Mouse (Mus musculus) heart, embryonic 10.5 days (tissue): ENCODE data around the gene Psmc6. TPM values are rescaled to one million over a fixed set of nuclear protein-coding genes. Genes with fewer than 3 reads are reported as not detected.
A peak's percentile ranks its signal among the peaks of the same experiment; 100 is the strongest.

Experiments
- DNase-seq: peaks from one replicate; pipeline ENCODE4 v3.0.0-alpha.2; 2017; ENCODE audit warnings: low spot score
- H3K27ac ChIP-seq: fragments of 300-500 bp; sonication (generic); 2 replicates; pipeline ENCODE4 v1.5.1; 2016; ENCODE audit warnings: mild to moderate bottlenecking
- H3K27me3 ChIP-seq: fragments of 300-500 bp; sonication (generic); 2 replicates; pipeline ENCODE4 v1.6.1; 2016; ENCODE audit warnings: mild to moderate bottlenecking; ENCODE audit not compliant: poor library complexity, insufficient read depth, severe bottlenecking
- H3K36me3 ChIP-seq: fragments of 300-500 bp; sonication (generic); 2 replicates; pipeline ENCODE4 v1.6.1; 2016; ENCODE audit warnings: mild to moderate bottlenecking, moderate library complexity
- H3K4me1 ChIP-seq: fragments of 300-500 bp; sonication (generic); 2 replicates; pipeline ENCODE4 v1.6.1; 2016; ENCODE audit warnings: mild to moderate bottlenecking
- H3K4me3 ChIP-seq: fragments of 300-500 bp; sonication (generic); 2 replicates; pipeline ENCODE4 v1.5.1; 2016; ENCODE audit warnings: mild to moderate bottlenecking, moderate library complexity
- H3K9me3 ChIP-seq: fragments of 300-500 bp; sonication (generic); 2 replicates; pipeline ENCODE4 v1.6.1; 2016; ENCODE audit warnings: mild to moderate bottlenecking, moderate library complexity
- WGBS: fragments of 180-500 bp; shearing (Covaris S2); methylation state at CpG from one replicate; pipeline ENCODE4 v1.1.7; 2016; 5-methylcytosine and 5-hydroxymethylcytosine counted together
- polyA plus RNA-seq: library from polyadenylated mRNA; unstranded; fragments of >200 nt; fragmentation: Nextera tagmentation; extraction: Ambion mirVana; gene quantifications from 2 replicates; pipeline ENCODE4 v1.2.1, GENCODE M21; 2016

Gene Psmc6
- 146 and 161 TPM in 2 replicates for polyA plus RNA-seq

DNA sequence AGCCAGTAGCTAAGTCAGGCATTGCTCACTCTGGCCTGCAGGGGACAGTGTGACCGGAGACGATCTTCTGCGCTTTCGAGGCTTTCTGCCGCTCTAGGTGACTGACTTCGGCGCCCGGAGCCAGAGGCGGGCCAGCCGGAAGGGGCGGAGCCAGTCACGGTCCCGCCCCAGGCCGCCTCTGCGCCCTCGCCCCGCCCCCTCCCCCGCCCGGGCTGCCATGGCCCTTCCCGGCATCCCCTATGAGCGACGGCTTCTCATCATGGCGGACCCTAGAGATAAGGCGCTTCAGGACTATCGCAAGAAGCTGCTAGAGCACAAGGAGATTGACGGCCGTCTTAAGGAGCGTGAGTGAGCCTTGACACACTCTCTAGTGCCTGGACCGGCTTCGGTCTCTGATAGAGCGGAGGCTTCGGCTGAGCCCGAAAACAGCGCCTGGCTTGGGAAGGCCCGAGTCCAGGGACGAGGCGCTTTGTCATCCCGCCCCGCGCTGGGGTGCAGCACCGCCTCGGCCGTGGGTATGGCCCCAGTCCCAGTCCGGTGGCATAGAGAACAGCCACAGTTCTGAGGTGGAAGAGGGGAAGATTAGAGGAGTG, at the start of gene Psmc6:
Gene Psmc6 (plus strand): TSS at position 200 of the 593 bp plus-strand sequence.
- H3K4me3 ChIP-seq, result peak within 1 kb of the TSS; percentile 97
- peaks cover 34% of the 10 kb centered on the region for H3K36me3 ChIP-seq
- H3K4me1 ChIP-seq, result no peaks in the 10 kb centered on the region
- peak; percentile 97 for DNase-seq
- H3K27ac ChIP-seq, result peak within 1 kb of the TSS; percentile 98
- H3K9me3 ChIP-seq, result no peaks in the 10 kb centered on the region
- 0% methylated on average over 44 of the region's 44 CpGs for WGBS
- no peaks in the 10 kb centered on the region for H3K27me3 ChIP-seq

DNA sequence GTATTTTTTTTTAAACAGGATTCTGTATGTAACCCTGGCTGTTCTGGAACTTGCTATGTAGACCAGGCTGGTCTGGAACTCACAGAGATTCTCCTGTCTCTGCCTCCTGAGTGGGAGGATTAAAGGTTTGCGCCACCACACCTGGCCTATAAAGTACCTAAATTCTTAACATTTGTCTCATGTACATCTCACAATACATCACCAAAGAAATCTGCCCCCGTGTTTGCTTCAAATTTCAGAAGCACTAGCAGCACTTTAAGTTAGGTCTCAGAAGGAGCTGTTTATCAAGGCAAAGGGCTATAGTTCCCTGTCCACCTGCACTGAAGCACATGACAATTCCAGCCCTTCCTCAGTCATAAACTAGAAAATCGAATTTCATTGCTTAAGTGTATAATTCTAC, 47.5 kb upstream of the Psmc6 start:
- no peak overlapping the region for H3K4me3 ChIP-seq
- 84% methylated on average over 3 of the region's 3 CpGs for WGBS
- no peaks in the 10 kb centered on the region for H3K4me1 ChIP-seq
- no peaks in the 10 kb centered on the region for H3K9me3 ChIP-seq
- H3K36me3 ChIP-seq, result peaks cover 5% of the 10 kb centered on the region; the same call in 1 of the 2 replicates
- H3K27me3 ChIP-seq, result no peaks in the 10 kb centered on the region
- no peak overlapping the region for H3K27ac ChIP-seq
- DNase-seq, result no peak

DNA sequence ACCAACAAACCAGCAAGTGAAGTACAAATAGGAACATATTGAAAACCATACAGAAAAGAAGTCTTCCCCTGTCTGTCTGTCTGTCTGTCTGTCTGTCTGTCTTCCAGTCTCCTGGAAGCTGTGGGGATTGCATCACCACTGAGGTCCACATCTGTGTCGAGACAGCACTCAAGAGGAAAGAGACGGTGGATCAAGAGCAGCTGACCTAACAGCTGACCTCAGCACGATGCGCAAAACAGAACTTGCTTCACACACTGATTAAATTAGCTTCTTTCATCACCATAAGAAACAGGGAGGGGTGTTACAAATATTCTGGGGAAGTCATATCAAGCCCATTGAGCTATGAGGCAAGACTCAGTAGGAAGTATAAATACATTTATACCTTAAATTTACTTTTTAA, 38.0 kb upstream of the Psmc6 start:
- peaks cover 41% of the 10 kb centered on the region for H3K36me3 ChIP-seq
- H3K4me3 ChIP-seq, result no peak overlapping the region
- DNase-seq, result no peak
- H3K27me3 ChIP-seq, result no peaks in the 10 kb centered on the region
- WGBS, result 82% methylated on average over 4 of the region's 4 CpGs
- no peaks in the 10 kb centered on the region for H3K9me3 ChIP-seq
- no peaks in the 10 kb centered on the region for H3K4me1 ChIP-seq
- no peak overlapping the region for H3K27ac ChIP-seq

DNA sequence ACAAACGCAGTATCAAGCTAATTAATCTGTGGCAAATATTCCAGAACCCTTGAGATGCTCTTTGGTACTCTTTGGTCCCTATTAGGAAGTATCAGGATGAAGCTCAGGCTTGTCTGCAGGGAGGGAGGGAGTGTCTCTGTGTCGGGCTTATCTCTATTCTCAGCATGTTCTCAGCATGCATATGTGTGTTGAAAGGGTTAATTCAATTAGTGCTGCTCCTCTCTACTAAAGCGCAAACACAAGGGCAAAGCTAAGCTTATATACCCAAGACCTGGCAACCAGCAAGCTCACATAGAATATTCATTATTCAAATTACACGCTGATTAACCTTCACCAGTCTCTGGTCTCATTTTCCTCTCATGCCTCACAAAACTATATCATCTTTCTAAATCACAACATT, 25.6 kb upstream of the Psmc6 start:
- Histone ChIP-seq H3K4me3 (no peak overlapping the region), H3K36me3 (peaks cover 50% of the 10 kb centered on the region), H3K27me3 (no peaks in the 10 kb centered on the region), H3K27ac (no peak overlapping the region), H3K4me1 (no peaks in the 10 kb centered on the region), H3K9me3 (no peaks in the 10 kb centered on the region)
- WGBS, result 49% methylated on average over 4 of the region's 4 CpGs
- no peak for DNase-seq

DNA sequence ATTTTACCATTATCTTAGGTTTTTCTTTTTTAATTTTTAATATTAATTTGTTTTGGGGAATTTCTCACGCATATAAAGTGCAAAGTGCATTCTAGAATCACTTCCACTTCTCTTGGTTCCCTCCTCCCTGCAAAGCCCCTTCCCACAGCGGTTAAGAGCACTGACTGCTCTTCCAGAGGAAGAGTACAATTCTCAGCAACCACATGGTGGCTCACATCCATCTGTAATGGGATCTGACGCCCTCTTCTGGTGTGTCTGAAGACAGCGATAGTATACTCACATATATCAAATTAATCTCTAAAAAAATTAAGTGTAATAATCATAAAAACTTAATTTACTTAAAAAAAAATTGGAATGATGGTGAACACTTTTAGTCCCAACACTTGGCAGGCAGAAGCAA, 25.2 kb upstream of the Psmc6 start:
- H3K27me3 ChIP-seq, result no peaks in the 10 kb centered on the region
- peaks cover 45% of the 10 kb centered on the region for H3K36me3 ChIP-seq
- no peaks in the 10 kb centered on the region for H3K9me3 ChIP-seq
- 71% methylated on average over 4 of the region's 4 CpGs for WGBS
- H3K27ac ChIP-seq, result no peak overlapping the region
- 0 out of 2 replicates have a peak, but pooled peaks cover under 1% of the 10 kb centered on the region for H3K4me1 ChIP-seq
- no peak for DNase-seq
- H3K4me3 ChIP-seq, result no peak overlapping the region

DNA sequence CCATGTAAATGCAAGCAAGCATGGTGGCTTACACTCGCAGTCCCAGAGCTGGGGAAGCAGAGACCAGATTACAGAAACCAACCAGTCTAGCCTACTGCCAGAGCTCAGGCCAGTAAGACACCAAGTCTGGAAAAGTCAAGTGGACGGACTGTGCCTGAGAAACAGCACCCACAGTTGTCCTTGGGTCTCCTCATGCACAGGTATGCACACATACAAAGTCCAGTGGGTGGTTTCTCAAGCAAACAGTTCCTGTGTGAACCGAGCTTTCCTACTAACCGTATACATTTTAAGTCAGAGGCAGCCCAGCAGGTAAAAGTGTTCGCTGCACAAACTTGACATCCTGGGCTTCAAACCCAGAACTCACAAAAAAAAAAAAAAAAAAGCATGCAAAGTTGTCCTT, 23.7 kb upstream of the Psmc6 start:
- Histone ChIP-seq H3K4me3 (no peak overlapping the region), H3K27ac (no peak overlapping the region), H3K36me3 (peaks cover 34% of the 10 kb centered on the region), H3K9me3 (no peaks in the 10 kb centered on the region), H3K4me1 (peaks cover 7% of the 10 kb centered on the region; the same call in 1 of the 2 replicates), H3K27me3 (no peaks in the 10 kb centered on the region)
- DNase-seq, result no peak
- WGBS, result 93% methylated on average over 5 of the region's 5 CpGs

DNA sequence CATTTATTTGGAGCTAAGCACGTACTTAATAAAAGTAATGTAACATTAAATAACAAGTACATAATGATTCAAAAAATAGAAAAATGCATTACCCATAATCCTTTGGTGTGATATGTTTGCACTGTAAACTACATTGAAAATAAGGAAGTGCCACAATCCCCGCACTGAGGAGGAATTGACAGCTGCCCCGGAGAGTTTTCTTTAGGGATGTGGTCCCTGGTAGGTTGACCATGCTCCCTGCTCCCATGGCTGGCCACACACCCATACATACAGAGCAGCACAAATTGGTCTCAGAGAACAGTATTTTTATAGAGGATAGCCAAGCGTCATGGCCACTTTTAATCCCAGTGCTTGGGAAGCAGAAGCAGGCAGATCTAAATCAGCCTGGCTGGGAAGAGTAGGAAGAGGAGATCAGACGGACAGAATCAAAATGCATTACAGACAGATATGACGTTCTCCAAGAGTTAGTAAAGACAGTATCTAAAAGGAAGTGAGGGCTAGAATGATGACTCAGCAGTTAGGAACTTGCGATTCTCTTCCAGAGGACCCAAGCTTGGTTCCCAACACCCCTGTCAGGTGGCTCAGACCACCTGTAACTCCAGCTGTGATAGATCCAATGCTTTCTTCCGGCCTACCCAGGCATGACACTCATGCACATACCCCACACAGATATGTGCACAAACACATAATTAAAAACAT, 21.8 kb upstream of the Psmc6 start:
- H3K9me3 ChIP-seq, result no peaks in the 10 kb centered on the region
- WGBS, result 83% methylated on average over 8 of the region's 8 CpGs
- DNase-seq, result no peak
- H3K4me3 ChIP-seq, result no peak overlapping the region
- no peaks in the 10 kb centered on the region for H3K27me3 ChIP-seq
- H3K4me1 ChIP-seq, result peaks cover 7% of the 10 kb centered on the region; the same call in 1 of the 2 replicates
- peaks cover 19% of the 10 kb centered on the region; the same call in 1 of the 2 replicates for H3K36me3 ChIP-seq
- no peak overlapping the region for H3K27ac ChIP-seq

DNA sequence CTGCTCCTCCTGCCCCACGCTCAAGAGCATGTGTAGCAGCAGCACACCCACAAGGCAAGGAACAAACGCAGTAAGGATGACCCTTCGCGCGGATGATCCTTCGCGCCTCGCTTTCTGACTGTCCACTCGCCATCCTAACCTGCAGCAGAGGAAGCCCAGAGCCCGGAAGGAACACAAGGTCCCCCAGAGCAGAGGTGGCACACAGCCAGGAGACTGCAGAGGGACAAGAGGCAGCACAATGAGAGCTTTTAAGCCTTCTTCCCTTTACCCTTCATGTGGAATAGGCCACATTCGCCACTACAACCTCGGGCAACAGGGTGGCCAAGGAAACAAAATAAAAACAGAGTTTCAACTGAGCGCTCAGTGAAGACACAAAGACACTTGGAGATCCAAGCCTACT, 19.9 kb upstream of the Psmc6 start:
- H3K27me3 ChIP-seq, result no peaks in the 10 kb centered on the region
- H3K4me1 ChIP-seq, result peaks cover 18% of the 10 kb centered on the region
- no peaks in the 10 kb centered on the region for H3K9me3 ChIP-seq
- no peak overlapping the region for H3K4me3 ChIP-seq
- DNase-seq, result no peak
- H3K27ac ChIP-seq, result no peak overlapping the region
- peaks cover 13% of the 10 kb centered on the region; the same call in 1 of the 2 replicates for H3K36me3 ChIP-seq
- 92% methylated on average over 13 of the region's 13 CpGs for WGBS

DNA sequence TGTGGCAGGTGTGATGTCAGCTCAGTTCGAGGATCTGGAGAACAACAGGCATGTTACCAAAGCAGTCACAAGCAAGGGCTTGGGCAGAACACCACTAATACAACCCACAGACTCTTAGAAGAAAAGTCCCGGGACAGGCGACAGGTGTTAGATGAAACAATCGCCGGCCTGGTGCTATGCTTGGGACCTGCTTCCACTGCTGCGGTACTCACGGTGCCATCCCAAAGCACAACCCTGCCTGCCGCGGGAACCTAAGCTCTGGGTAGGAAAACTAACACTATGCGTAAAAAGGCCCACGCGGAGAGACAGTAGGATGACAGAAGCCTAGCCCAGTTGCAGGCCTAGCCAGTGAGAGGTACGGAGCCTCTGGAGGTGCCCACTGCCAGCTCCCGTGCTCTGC, 19.5 kb upstream of the Psmc6 start:
- peaks cover 10% of the 10 kb centered on the region; the same call in 1 of the 2 replicates for H3K36me3 ChIP-seq
- no peak for DNase-seq
- H3K27ac ChIP-seq, result no peak overlapping the region
- peaks cover 19% of the 10 kb centered on the region for H3K4me1 ChIP-seq
- no peaks in the 10 kb centered on the region for H3K27me3 ChIP-seq
- no peak overlapping the region for H3K4me3 ChIP-seq
- WGBS, result 85% methylated on average over 14 of the region's 14 CpGs
- H3K9me3 ChIP-seq, result no peaks in the 10 kb centered on the region

DNA sequence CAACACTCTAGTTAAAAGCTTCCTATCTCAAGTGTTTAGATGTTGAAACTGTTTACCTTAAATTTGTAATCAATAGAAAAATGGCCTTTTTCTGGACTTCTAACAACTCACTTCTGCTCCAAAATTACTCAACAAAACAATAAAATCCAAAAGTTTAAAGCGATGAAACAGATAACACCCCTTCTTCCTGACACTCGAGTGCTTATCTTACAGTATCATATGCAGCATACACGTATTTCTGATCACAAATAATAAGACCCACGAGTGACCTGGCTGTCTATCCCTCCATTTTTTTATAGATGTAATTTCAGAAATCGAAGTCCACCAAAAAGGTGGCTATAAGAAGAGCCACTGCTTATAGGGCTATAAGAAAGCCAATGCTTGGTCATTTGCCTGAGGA, 12.7 kb upstream of the Psmc6 start:
- no peak for DNase-seq
- 54% methylated on average over 5 of the region's 5 CpGs for WGBS
- Histone ChIP-seq H3K36me3 (0 out of 2 replicates have a peak, but pooled peaks cover 3% of the 10 kb centered on the region), H3K4me3 (peak overlapping the region; percentile 88), H3K4me1 (peaks cover 30% of the 10 kb centered on the region), H3K9me3 (no peaks in the 10 kb centered on the region), H3K27me3 (no peaks in the 10 kb centered on the region), H3K27ac (peak overlapping the region; percentile 98; the same call in 1 of the 2 replicates)

DNA sequence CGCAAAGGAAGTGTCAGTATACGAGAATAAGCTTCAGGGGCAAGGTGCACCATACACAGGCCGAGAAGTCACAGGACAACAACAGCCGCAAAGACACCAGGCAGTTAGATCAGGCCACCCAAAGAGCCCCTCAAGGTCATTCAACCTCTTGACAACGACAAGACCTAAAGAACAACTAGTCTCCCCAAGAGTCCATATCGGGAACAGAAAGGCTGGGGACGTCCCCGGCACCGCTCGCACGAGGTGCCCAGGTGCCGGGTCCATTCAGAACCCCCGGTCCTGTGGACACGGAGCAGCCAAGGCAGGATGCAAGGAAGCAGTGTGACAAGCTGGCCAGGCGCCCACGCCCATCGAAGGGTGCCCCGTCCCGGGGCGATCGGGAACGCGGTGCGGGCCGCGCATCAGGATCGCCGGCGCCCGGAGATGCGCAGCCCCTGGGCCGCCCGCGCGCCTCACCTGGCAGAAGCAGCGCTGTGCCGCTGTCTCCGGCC, 11.6 kb upstream of the Psmc6 start:
- 0 out of 2 replicates have a peak, but pooled peaks cover 3% of the 10 kb centered on the region for H3K36me3 ChIP-seq
- peak; percentile 80 for DNase-seq
- H3K27ac ChIP-seq, result peak overlapping the region; percentile 98
- peaks cover 30% of the 10 kb centered on the region for H3K4me1 ChIP-seq
- no peaks in the 10 kb centered on the region for H3K9me3 ChIP-seq
- under 1% methylated on average over 38 of the region's 38 CpGs for WGBS
- no peaks in the 10 kb centered on the region for H3K27me3 ChIP-seq
- H3K4me3 ChIP-seq, result peak overlapping the region; percentile 88

DNA sequence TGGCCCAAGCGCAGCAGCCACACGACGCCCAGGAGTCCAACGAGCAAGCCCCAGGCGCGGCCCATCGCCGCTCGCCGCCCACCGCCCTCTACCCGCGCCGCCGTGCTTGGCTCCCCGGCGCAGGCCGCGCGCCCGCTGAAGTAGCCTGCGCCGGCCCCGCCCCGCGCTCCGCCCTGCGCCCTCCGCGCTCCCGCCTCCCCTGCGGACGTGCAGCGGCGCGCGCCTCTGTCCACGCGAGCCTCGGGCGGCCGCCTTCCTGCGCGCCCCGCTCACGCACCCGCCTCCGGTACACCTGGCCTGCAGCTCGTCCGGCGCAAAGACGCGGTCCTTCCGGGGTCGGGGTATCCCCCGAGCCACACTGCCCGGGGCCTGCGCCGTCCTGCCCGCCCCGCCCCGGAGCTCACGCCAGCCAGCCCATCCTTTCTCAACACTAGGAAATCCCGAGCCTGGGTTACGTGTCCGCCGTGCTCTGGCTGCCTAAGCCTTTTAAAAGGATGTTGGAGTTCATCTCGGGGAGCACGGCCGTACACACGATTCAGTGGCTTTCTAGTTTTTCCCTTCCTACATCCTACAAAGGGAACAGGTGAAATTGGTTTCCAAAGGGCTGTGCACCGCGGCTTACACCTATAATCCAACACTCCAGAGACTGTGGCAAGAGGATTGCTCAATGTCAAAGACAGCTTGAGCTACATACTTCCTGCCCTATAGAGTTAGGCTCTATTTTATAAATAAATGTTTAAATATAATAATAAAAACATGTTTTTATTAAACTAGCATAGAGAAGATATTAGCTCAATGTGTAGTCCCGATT, 11.0 kb upstream of the Psmc6 start, which contains the start of gene Ero1l:
Gene Ero1l (minus strand): TSS at position 346 of the 811 bp plus-strand sequence.
- DNase-seq, result peak; percentile 92

More for the DNA sequence above, 11.0 kb upstream of the Psmc6 start, which contains the start of gene Ero1l:
- no peaks in the 10 kb centered on the region for H3K36me3 ChIP-seq
- H3K4me3 ChIP-seq, result peak within 1 kb of the TSS; percentile 88
- H3K27me3 ChIP-seq, result no peaks in the 10 kb centered on the region
- H3K27ac ChIP-seq, result peak within 1 kb of the TSS; percentile 98
- 2% methylated on average over 74 of the region's 74 CpGs for WGBS
- H3K9me3 ChIP-seq, result no peaks in the 10 kb centered on the region
- peaks cover 30% of the 10 kb centered on the region for H3K4me1 ChIP-seq
